Mouse (Mus musculus) small intestine, adult 10 weeks (tissue): ENCODE results near the gene Mlf1. TPM values are rescaled to one million over a fixed set of nuclear protein-coding genes. Genes with fewer than 3 reads are reported as not detected.

Source experiments
- polyA plus RNA-seq: library from polyadenylated mRNA; stranded (reverse); fragments of 350-450 nt; fragmentation: Illumina TruSeq; extraction: RNeasy Lipid Tissue Mini Kit (QIAGEN cat#74804); gene quantifications from one replicate; pipeline ENCODE4 v1.2.3, GENCODE M21; 2014; ENCODE audit warnings: low replicate concordance

Mlf1 gene
- polyA plus RNA-seq: not detected

GRCm38 (mm10) chr3:67373872-67374271, at the start of gene Mlf1:
TSS of gene Mlf1 (plus strand) at chr3:67374097.

GRCm38 (mm10) chr3:67375063-67375462, 1.2 kb downstream of the Mlf1 start, which contains the start of gene Gm17402:
TSS of gene Gm17402 (minus strand) at chr3:67375163.

DNA sequence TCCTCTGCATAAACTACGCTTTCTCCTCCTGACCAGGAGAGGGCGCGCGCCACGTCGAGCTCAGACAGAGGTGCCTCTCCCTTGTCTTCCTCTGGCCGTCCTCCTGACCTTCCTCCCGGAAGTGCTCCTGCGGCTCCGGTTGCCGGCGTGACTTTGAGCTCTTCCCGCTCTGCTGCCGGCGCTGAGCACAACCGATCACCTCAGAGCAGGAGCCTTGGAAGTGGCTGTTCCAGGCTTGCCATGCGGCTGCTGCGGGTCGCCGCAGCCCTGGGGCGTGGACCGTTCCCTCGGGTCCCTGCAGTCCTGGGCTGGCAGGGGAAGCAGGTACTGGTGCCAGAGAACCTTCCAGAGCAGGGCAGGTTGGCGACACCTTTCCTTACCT, 56.1 kb downstream of the Mlf1 start, which contains the start of gene Gfm1:
Gene Gfm1 (plus strand): TSS at position 98 of the 382 bp plus-strand sequence.

Other genes with a start within 250 kb of the Mlf1 start
- gene Gm17402, start 1.1 kb downstream of the Mlf1 start, polyA plus RNA-seq: not detected
- 62.7 TPM for gene Gfm1, start 56.0 kb downstream of the Mlf1 start, polyA plus RNA-seq
- 26.0 TPM for gene Lxn, start 89.8 kb downstream of the Mlf1 start, polyA plus RNA-seq
- 1.1 TPM for gene Rarres1, start 141.4 kb downstream of the Mlf1 start, polyA plus RNA-seq
- 75.5 TPM for gene Mfsd1, start 208.6 kb downstream of the Mlf1 start, polyA plus RNA-seq